Mouse (Mus musculus): ENCODE measurements around the gene Dctpp1. TPM values are rescaled to one million over a fixed set of nuclear protein-coding genes. Genes with fewer than 3 reads are reported as not detected.
A peak's percentile ranks its signal among the peaks of the same experiment; 100 is the strongest.
"Not testable (repeated sequence)": the region's sequence is repeated elsewhere in the genome, so short reads cannot be mapped to it uniquely, and the experiment has no call there.

Gene Dctpp1
- total RNA-seq, 1 experiment from 2014 or later = 60.5 TPM

GRCm38 (mm10) chr7:127273118-127273923 is 12.8 kb upstream of the Dctpp1 start:
- no peak for ATAC-seq (replicated peaks in 1 of 2; ENCODE audit: insufficient read depth in 1 of 2, low FRiP score in 2 of 2, low TSS enrichment in 1 of 2, low read depth in 1 of 2, poor library complexity in 2 of 2, severe bottlenecking in 2 of 2)

- no peak for ATAC-seq (replicated peaks in 1 of 2; ENCODE audit: insufficient read depth in 1 of 2, low FRiP score in 2 of 2, low TSS enrichment in 1 of 2, low read depth in 1 of 2, poor library complexity in 2 of 2, severe bottlenecking in 2 of 2)
Measured at GRCm38 (mm10) chr7:127272566-127272965, 12.1 kb upstream of the Dctpp1 start.

DNA sequence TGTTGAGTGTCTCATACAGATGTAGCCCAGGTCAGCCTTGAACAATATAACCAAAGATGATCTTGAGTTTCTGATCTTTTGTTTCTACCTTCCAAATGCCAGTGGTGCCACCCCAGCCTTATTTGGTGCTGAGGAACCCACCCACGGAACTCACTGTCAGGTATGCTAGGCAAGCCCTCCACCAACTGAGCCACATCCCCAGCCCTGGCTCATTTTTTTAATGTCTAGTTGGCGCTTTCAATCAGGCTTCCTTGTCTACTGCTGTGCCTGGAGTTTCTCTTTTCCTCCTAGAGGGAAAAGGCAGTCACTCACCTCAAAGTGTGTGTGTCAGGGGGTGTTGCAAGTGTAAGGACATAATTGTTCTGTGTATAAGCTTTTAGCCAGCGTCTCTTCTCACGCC is 10.6 kb upstream of the Dctpp1 start:
- no peak for ATAC-seq (replicated peaks in 1 of 2; ENCODE audit: insufficient read depth in 1 of 2, low FRiP score in 2 of 2, low TSS enrichment in 1 of 2, low read depth in 1 of 2, poor library complexity in 2 of 2, severe bottlenecking in 2 of 2)

GRCm38 (mm10) chr7:127270666-127271065 is 10.2 kb upstream of the Dctpp1 start:
- no peak for ATAC-seq (replicated peaks in 1 of 2; ENCODE audit: insufficient read depth in 1 of 2, low FRiP score in 2 of 2, low TSS enrichment in 1 of 2, low read depth in 1 of 2, poor library complexity in 2 of 2, severe bottlenecking in 2 of 2)

- ATAC-seq (replicated peaks in 1 of 2; ENCODE audit: insufficient read depth in 1 of 2, low FRiP score in 2 of 2, low TSS enrichment in 1 of 2, low read depth in 1 of 2, poor library complexity in 2 of 2, severe bottlenecking in 2 of 2) = peak in 1 of 2 experiments; percentile 32; a peak in 1 of 4 replicates
Measured at GRCm38 (mm10) chr7:127270256-127270655, 9.7 kb upstream of the Dctpp1 start.

DNA sequence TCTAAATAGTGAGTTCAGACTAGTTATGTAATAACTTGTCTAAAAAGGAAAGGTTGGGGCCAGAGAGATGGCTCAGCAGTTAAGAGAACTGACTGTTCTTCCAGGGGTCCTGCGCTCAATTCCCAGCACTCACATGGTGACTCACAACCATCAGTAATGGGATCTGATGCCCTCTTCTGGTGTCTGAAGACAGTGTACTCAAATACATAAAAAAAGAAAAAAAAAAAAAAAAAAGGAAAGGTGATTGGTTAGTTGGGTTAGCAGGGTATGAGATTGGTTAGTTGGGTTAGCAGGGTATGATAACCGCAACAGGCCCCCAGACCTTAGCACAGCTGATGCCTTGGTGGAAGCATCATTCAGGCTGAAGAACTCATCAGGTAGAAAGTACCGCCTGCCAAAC is 3.0 kb upstream of the Dctpp1 start:
- ATAC-seq (replicated peaks in 1 of 2; ENCODE audit: insufficient read depth in 1 of 2, low FRiP score in 2 of 2, low TSS enrichment in 1 of 2, low read depth in 1 of 2, poor library complexity in 2 of 2, severe bottlenecking in 2 of 2) = no peak

- no peak for ATAC-seq (replicated peaks in 1 of 2; ENCODE audit: insufficient read depth in 1 of 2, low FRiP score in 2 of 2, low TSS enrichment in 1 of 2, low read depth in 1 of 2, poor library complexity in 2 of 2, severe bottlenecking in 2 of 2)
Measured at GRCm38 (mm10) chr7:127262218-127262961, 1.9 kb upstream of the Dctpp1 start.

- no peak for ATAC-seq (replicated peaks in 1 of 2; ENCODE audit: insufficient read depth in 1 of 2, low FRiP score in 2 of 2, low TSS enrichment in 1 of 2, low read depth in 1 of 2, poor library complexity in 2 of 2, severe bottlenecking in 2 of 2)
Measured at GRCm38 (mm10) chr7:127259186-127259905, 1.2 kb downstream of the Dctpp1 start.

- no peak for ATAC-seq (replicated peaks in 1 of 2; ENCODE audit: insufficient read depth in 1 of 2, low FRiP score in 2 of 2, low TSS enrichment in 1 of 2, low read depth in 1 of 2, poor library complexity in 2 of 2, severe bottlenecking in 2 of 2)
Measured at GRCm38 (mm10) chr7:127256518-127256917, 4.0 kb downstream of the Dctpp1 start.

DNA sequence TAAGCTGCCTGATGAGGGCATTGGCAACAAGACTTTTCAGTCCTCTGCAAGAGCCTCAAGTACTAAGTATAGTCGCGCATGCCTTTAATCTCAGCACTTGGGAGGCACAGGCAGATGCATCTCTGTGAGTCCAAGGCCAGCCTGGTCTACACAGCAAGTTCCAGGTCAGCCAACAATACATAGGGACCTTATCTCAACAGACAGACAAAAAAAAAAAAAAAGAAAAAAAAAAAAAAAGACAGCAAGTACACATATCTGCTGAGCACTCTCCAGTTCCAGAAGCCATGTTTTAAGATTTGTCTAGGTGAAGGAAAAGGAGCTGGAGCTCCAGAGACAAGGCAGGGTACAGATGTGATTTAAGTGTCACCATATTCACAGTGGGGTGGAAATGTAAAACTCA is 4.5 kb downstream of the Dctpp1 start:
- no peak for ATAC-seq (replicated peaks in 1 of 2; ENCODE audit: insufficient read depth in 1 of 2, low FRiP score in 2 of 2, low TSS enrichment in 1 of 2, low read depth in 1 of 2, poor library complexity in 2 of 2, severe bottlenecking in 2 of 2)

- ATAC-seq (replicated peaks in 1 of 2; ENCODE audit: insufficient read depth in 1 of 2, low FRiP score in 2 of 2, low TSS enrichment in 1 of 2, low read depth in 1 of 2, poor library complexity in 2 of 2, severe bottlenecking in 2 of 2) = no peak
Measured at GRCm38 (mm10) chr7:127255008-127255407, 5.5 kb downstream of the Dctpp1 start.

DNA sequence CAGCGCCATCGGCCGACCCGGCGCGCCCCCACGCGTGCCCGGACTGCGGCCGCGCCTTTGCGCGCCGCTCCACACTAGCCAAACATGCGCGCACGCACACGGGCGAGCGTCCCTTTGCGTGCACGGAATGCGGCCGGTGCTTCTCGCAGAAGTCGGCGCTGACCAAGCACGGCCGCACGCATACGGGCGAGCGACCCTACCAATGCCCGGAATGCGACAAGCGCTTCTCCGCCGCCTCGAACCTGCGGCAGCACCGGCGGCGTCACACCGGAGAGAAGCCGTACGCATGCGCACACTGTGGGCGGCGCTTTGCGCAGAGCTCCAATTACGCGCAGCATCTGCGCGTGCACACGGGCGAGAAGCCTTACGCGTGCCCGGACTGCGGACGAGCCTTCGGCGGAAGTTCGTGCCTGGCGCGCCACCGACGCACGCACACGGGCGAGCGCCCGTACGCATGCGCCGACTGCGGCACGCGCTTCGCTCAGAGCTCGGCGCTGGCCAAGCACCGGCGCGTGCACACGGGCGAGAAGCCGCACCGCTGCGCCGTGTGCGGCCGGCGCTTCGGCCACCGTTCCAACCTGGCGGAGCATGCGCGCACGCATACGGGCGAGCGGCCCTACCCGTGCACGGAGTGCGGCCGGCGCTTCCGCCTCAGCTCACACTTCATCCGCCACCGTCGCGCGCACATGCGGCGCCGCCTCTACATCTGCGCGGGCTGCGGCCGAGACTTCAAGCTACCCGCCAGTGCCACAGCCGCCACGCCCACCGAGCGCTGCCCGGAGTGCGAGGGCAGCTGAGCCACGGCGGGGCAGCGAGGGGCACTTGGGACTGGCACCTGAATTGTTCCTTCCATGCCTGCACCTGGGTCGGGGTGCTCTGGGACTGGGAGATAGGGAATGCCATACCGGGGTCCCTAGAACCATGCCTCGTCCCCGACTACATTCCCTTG is 6.4 kb downstream of the Dctpp1 start:
- peak; percentile 70 to 79 for ATAC-seq (replicated peaks in 1 of 2; ENCODE audit: insufficient read depth in 1 of 2, low FRiP score in 2 of 2, low TSS enrichment in 1 of 2, low read depth in 1 of 2, poor library complexity in 2 of 2, severe bottlenecking in 2 of 2)

GRCm38 (mm10) chr7:127253341-127253740 is 7.2 kb downstream of the Dctpp1 start:
- ATAC-seq (replicated peaks in 1 of 2; ENCODE audit: insufficient read depth in 1 of 2, low FRiP score in 2 of 2, low TSS enrichment in 1 of 2, low read depth in 1 of 2, poor library complexity in 2 of 2, severe bottlenecking in 2 of 2) = no peak

GRCm38 (mm10) chr7:127252414-127252813 is 8.1 kb downstream of the Dctpp1 start:
- no peak for ATAC-seq (replicated peaks in 1 of 2; ENCODE audit: insufficient read depth in 1 of 2, low FRiP score in 2 of 2, low TSS enrichment in 1 of 2, low read depth in 1 of 2, poor library complexity in 2 of 2, severe bottlenecking in 2 of 2)

GRCm38 (mm10) chr7:127250511-127250910 is 10.0 kb downstream of the Dctpp1 start:
- not testable (repeated sequence) for ATAC-seq (replicated peaks in 1 of 2; ENCODE audit: insufficient read depth in 1 of 2, low FRiP score in 2 of 2, low TSS enrichment in 1 of 2, low read depth in 1 of 2, poor library complexity in 2 of 2, severe bottlenecking in 2 of 2)

GRCm38 (mm10) chr7:127244658-127245510 is 15.6 kb downstream of the Dctpp1 start:
- no peak; a peak in 1 of 4 replicates for ATAC-seq (replicated peaks in 1 of 2; ENCODE audit: insufficient read depth in 1 of 2, low FRiP score in 2 of 2, low TSS enrichment in 1 of 2, low read depth in 1 of 2, poor library complexity in 2 of 2, severe bottlenecking in 2 of 2)
